Mouse (Mus musculus) adrenal gland, adult (tissue): ENCODE measurements around the gene Etv6.
A peak's percentile ranks its signal among the peaks of the same experiment; 100 is the strongest.

Source experiments
- DNase-seq, 2 experiments: peaks; one replicate each; pipeline ENCODE4 v3.0.0; 2022 to 2023; ENCODE audit warnings: low spot score in 1 of 2; ENCODE audit not compliant: inconsistent age in 2 of 2

Gene Etv6

DNA sequence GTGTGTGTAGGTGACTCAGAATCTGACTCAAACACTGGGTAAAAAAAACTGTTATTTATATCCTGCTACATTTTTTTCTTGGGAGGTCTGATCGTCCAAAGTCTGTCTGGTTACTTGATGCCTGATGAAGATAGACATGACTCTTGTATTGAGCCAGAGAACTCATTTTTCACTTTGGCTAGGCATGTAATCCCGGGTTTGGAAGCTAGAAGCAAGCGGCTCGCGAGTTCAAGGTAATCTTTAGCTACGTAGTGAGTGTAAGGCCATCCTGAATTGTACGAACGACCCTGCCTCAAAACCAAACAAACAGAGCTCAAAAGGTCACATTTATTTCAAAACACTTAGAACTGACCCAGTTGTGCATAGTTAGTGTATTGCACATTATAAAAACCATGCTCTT is 128.9 kb downstream of the Etv6 start:
- peak in 1 of 2 experiments; percentile 62 for DNase-seq

DNA sequence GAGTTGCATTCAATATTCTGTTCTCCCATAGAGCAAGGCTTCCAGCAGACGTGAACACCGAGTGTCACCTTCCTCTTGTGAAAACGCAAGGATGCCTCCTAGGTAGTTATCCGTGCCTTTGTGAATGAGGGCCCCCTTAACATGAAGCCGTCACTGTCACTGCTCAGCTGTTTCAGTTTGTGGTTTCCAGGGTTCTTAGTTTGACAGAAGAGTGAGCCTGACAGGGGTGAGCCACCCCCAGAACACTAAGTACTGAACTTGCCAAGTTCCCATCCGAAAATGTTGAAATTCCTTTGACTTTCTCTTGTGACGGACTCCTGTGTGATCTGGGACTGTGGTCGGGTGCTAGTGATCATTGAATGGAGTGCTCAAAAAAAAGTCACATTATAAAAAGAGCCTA is 129.5 kb downstream of the Etv6 start:
- no peak for DNase-seq

DNA sequence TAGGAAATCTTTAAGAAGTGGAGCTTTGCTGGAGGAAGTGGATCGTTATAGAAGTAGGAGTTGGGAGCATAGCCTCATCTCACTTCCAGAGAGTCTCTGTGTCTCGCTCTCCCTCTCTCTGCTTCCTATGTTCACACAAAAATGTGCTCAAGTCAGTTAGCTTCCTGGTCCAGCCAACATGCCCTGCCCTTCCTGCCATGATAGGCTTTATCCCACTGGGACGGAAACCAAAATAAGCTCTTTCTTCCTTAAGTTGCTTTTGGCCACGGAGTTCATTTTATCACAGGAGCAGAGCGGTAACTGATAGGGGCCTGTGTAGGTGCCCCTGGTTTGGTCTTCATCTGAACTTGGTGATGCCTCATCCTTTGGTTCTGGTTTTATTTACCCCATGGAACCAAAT is 132.5 kb downstream of the Etv6 start:
- DNase-seq, result no peak

DNA sequence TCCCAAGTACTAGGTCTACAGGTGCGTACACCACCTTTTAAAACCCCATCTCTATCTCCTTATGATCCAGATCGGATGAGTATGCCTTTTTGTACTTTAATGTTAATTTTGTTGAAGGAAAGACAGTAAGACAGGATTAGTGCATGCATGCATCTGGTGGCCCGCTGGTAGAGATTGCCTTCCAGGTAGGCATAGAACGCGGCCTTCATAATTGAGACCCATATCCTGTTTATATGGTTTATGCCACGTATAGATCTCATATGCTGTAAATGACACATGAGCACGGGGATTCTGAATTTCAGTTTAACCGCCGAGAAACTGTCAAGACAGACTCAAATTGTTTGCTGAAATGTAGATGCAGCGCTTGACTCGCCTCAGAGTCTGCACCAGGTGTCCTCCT is 133.3 kb downstream of the Etv6 start:
- no peak for DNase-seq

DNA sequence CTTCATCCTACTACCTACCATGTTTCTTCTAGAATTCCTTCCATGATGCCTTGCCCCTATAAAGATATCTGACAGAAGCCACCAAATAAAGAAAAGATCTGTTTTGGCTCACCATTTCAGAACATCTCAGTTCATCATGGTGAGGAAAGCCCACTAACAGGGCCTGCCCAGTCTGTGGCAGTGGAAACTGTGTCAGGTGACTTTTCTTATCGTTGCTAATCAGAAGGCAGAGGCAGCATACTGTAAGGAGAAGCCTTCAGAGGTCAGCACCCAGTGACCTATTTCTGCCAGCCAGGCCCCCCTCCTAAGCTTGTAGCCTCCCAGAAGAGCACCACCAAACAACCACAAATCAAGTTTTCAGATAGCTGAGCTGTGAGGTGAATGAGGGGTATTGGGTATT is 135.7 kb downstream of the Etv6 start:
- DNase-seq, result no peak

DNA sequence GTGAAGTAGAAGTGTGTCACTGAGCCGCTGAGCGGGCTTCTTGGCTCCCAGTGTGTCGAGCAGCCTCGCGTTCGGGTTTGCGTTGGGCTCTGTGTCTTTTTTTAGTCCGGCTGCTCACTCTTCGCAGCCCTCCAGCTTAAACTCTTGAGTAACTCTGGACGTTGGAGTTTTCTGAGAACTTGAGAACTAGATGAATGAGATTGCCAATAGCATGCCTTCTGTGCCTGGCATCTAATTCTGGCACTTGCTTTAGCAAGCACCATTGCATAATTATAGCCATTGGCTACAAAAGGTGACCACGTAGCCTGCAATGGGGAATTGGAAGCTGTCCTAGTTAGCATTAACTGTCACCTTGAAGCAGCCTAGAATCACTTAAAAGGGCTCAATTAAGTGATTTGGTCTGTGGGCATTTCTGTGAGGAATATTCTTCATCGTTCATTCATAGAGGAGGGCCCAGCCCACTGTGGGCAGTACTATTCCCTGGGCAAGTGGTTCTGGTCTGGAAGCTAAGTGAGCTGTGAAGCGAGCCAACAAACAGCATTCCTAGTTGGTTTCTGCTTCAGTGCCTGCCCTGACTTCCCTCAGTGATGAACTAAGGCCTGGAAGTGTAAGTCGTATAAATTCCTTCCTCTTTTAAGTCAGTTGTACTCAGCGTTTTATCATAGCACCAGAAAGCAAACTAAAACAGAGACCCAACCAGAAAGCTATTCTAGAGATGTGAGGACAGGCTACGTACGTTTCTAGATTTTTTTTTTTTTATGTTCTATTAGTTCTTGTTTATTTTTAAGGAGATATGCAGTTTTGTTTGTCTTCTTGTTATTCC is 136.6 kb downstream of the Etv6 start:
- peak in 1 of 2 experiments; percentile 65 for DNase-seq

DNA sequence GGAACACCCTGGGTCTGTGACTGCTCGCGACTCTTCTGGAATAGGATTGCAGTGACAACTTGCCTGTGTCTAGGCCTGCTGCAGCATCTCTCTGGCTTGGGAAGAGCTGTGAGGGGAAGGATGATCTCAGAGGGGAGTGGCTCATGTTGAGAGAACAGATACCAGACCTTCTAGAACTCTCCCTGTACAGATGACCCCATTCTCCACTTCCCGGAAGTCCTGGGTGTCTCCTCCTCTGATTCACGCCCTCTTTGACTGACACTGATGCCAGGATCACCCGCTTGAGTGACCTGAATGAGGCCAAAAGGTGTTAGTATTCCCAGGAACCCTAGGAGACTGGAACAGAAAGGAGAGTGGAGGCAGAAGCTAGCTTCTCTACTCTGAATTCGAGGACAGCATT is 137.9 kb downstream of the Etv6 start:
- DNase-seq, result peak in 1 of 2 experiments; percentile 71

DNA sequence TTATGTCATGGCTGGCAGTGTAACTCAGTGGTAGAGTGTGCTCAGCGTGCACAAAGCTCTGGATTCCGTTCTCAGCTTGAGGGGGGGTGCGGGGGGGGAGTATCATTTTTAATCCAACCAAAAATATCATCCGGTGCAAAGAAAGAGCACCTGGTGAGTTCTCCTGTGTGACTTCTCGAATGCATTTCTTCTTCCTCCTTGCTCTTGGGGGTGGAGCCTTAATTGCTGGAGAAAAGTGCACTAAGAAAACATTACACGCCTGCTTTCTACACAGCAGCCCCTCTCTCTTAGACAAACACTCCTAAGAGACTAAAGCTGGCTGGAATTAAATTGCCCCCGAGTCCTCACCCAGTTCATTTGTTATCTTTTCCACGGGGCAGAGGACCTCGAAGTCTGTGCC is 139.6 kb downstream of the Etv6 start:
- no peak for DNase-seq

DNA sequence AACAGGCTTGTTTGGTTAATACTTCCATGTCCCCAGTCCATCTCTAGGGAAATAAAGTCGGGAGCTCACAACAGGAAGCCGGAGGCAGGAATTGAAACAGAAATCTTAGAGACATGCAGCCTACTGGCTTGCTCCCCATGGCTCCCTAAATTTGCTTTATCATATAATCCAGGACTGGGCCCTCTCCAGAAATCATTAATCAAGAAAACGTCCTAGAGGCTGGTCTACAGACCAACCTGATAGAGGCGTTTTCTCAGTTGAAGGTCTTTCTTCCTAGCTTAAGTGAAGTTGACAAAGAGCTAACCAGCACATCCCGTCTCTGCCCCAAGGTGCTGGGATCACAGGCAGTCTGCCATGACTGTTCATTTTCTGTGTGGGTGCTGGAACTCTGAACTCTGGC is 141.7 kb downstream of the Etv6 start:
- DNase-seq, result no peak

DNA sequence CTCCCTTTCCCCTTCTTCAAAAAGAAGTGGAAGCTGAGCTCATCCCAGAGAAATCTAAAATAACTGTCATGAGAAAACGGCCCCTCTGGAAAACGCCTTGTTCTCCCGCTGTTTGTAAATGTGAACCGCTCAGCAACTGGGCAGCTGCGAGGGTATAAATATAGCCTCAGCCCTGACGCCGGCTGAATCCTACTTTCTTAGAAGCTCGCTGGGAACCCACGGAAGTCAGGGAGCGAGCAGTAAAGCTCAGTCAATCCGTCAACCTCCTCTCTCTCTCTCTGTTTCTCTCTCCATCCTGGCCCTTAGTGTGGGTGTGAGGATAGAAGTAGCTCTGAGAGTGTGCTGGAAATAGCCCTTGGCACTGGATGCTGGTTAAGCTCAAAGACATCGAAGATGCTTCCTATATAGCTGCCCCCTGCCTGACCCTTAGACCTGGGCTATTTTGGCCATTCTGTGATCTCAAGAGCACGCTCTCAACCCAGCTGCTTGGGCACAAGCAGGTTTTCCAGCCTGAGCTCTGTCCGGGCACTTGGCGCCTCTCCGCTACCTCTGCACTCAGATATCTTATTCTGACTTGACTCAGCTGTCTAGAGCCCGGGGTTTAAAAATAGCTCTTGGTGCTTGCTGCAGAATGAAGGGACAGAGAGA is 146.9 kb downstream of the Etv6 start:
- peak in 1 of 2 experiments; percentile 46 for DNase-seq

DNA sequence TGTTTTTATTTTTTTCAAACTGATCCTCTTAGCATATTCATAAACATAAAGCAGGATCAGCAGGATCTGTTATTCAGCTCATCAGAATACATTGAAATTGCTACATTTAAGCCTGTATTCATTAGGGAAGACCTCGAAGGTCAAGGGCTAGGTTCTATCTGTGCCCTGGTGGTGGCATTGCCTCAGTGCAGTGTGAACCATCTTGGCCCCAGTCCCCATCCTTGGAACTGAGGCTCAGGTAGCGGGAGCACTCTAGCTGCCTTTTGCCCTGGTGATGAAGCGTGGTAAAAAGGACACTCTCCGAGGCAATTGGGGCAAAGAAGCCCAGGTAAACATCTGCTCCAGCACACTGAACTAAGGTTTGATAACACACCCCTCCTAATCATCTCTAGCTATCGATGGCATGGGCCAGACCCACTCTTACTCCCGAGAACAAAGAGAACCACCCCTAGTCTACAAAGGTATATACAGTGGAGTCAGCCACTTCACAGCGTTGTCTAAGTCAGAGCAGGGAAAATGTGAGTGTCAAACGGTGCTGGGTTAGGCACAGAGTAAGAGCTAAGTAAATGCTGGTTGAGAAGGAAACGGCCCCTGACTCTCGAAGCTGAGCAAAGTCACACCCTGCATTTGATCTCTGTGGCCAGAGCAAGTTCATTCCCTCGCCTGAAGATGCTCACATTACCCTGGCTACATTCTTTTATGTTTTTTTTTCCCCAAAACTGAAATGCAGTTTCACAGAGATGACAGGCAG is 148.3 kb downstream of the Etv6 start:
- DNase-seq, result peak in 1 of 2 experiments; percentile 54

DNA sequence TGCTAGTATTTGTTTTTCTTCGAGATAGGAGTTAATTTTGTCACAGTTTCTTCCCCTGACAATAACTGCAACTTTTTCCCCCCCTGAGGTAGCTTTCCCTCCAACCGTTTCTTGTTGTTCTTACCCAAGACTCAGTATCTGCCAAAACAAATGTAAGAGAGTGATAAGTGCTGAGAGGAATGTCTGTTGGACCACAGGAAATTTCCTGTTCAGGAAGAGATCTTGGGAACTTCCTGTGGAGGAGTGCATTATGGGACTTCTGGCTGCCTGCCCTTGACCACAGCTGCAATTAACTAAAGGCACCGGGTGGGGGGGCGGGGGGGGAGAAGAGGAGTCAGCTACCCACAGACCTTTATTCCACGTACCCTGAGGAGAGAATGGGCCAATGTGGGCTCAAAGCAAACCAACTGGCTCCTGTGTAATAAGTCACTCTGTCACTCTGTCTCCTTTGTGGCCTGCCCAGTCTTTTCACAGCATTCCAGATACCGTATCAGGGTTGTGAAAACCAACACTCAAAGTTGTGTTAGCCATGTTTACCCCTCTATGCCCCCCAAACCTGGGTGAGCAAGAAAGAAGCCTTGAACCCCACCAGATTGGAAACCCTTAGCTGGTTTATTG is 150.9 kb downstream of the Etv6 start:
- peak in 1 of 2 experiments; percentile 66 for DNase-seq

DNA sequence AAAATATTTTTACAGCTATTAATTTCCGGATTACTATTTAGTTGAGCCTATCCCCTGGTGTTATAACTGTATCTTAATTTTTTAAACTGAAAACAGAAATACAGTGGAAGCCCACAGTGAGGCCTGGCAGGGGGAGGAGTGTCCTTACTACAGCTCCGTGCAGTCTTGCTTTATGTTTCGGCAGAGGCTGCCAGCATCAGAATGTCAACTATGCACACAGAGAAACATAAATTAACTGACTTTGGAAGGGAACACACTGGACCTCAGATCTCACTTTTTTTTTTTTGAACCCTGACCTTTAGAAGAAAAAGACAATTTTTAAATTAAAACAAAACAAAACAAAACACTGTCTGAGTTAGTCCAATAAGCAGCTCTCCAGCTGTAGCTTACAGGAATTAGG is 153.2 kb downstream of the Etv6 start:
- DNase-seq, result peak; percentile 66 to 70

DNA sequence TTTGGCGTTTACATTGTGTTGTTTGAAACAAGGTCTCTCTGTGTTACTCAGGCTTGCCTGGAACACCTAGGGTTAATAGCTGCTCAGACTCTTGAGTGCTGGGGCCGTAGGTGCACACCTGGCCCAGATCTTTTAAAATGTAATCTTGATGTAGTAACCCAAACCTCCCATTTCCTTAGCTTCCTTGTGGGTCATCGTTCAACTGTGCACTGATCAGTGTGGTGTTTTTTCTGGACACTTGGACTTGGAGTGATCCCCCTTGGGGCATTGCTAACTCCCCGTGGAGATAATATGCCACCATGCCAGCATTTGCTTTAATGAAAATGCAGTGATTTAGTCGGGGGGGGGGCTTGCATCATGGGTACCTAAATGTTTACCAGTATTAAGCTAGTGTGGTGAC is 153.7 kb downstream of the Etv6 start:
- DNase-seq, result peak in 1 of 2 experiments; percentile 73

DNA sequence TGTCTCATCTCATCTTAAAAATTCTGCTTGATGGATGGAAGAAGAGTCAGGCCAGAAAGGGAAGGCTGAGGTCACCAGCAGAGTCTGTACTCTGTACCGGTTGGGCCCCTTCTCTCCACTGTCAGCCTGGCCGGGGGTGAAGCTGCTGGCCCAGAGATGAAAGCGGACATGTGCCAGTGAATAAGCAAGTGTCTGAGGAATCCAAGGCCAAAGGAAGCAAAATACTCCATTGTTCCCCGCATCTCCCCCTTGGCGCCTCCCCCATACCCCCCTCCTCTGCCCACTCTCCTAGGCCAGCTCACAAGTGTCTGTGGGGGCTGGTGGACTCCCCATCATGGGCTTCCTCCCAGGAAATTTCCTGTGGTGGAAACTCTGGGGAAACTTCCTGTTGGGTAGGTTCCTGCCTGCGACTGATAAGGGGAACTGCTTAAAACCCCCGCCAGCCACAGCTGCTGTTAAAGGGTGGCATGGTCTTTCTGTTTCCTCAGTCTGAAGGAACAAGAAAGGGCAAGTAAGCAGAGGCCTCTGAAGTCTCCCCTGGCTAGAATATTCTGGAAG is 154.2 kb downstream of the Etv6 start:
- peak; percentile 90 to 91 for DNase-seq

DNA sequence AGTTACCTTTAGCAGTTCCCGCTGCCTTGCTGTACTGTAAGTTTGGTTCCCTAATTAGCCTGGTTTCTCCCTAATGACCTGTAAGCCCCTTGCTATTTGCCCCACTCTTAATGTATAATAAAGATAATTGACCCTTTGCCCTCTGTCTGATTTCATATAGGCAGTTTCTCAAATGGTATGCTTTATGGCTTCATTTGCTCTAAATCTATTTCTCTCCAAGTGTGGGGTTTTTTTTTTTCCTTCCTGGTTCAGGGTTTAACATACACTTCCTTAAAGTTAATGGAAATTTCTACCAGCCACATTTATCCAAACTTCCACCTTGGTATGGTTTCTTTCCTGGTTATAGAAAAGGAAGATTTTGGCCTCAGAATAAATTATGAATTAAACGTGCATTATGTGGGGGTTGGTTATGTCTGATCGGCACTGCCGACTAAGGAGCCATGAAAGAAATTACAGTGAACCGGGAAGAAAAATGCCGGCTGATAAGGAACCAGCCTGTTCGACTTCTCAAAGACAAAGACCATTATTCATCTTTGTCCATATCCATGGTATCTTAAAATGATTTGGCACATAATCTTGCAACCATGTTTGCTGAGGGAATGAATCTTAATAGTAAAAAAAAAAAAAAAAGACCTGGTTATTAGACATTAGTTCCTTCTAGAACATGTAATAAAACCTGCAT is 155.2 kb downstream of the Etv6 start:
- DNase-seq, result no peak

DNA sequence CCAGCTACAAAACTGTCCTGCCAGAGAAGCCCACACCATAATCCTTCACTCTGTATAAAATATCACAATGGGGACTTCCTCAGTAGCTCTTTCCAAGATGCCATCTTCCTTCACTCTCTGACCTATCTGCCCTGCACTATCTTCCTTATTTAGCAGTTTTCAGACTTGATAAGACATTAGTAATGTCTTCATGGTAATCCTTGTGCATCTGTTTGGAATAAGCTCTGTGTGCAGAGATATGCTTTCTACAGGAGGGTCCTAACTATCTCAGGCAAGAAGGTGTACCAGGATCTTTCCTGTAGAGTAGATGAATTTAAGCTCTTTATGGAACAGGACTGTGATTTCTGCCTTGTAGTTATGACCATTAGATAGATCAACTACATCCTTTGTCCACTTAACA is 157.2 kb downstream of the Etv6 start:
- no peak for DNase-seq

DNA sequence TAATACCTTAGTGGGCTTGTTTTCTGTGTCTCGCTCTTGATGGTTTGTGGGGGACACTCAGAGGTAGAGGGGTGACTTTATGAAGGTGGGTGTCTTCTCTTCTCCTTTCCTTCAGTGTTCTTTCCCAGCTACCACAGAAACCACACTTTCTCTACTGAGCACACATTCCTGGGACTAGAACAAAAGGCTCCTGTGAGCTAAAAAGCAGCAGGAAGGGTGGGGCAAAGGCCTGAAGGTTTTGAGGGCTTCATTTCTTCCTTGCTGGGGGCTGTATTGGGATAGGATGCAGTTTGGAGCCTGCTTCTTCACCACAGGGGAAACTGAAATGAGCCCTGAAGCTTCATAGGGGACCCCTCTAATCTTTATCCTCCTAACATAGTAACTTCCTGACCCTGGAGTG is 164.4 kb downstream of the Etv6 start:
- peak in 1 of 2 experiments; percentile 63 for DNase-seq

DNA sequence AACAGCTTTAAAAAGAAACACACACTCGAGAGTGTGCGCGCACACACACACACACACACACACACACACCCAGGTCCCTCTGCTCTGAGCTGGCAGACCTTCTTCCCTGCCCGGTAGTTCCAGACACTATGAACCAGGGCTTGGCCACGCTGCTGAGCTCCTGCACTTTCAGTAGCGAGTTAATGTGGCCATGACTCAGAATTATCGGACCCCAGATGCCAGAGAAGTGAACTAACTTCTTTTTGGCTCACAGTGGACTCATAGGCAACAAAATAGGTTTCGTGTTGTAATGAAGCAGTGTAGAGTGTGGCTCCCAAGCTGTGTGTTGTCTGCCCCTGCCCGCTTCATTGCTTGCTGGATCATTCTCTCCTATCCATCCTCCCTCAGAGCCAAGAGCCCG is 165.1 kb downstream of the Etv6 start:
- DNase-seq, result peak; percentile 80 to 90

DNA sequence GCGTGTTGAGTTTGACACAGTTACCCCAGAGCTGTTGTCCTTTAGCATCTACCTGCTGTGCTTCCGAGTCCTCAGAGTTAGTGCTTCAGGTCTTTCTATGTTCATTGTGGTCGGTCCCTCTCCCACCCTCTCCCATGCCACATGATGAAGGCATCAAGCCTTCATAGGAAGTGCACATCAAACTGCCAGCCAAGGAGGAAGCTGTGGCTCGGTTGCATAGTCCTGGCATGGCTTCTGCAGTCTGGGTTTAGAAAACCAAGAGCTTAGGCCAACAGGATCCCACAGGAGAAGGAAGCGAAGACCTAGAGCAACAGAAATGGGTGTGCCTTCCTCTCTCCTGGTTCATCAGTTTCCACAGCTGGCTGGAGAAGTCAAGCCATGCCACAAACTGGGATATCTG is 166.7 kb downstream of the Etv6 start:
- peak in 1 of 2 experiments; percentile 52 for DNase-seq
